ENCODE assay signal across 7 mouse cellular contexts in the genomic region with DNA sequence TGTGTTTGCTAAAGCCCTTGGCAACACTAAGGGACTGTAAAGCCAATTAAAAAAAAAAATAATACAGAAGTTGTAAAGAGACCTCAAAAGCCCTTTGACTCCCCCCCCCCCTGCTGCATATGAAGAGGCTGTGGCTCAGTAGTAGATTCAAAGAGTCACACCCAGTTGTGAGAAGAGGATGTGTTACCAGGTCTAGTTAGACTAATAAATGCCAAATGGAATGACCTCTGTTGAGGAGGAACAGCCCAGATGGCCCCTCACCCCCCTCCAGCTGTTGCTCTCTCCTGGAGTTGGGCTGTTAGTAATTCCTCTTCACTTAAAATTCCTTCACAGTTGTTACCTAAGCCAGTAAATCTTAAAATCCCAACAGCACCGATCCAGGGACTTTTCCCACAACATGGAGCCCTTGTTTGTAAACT.
DNase-seq lines count a peak whose midpoint lies in the region; ATAC-seq lines count a peak whose summit lies in the region.

No protein-coding gene starts in this region.

- no peak for DNase-seq in kidney, postnatal 36 days
- DNase-seq in embryo, embryonic 10.5 days (ENCODE audit: low spot score) = peak; percentile 64
- no peak for DNase-seq in T-cell, adult 2 months (ENCODE audit: low spot score)
- no peak for DNase-seq in thymus, postnatal 14 days

- peak overlapping the region; percentile 90 for H3K27ac ChIP-seq in kidney, embryonic 16.5 days (ENCODE audit: low read length)
- peak overlapping the region; percentile 80 for H3K27ac ChIP-seq in intestine, embryonic 16.5 days (ENCODE audit: low read length)
- H3K27ac ChIP-seq in neural tube, embryonic 14.5 days (ENCODE audit: low read depth, low read length) = peak overlapping the region; percentile 34; the same call in 1 of the 2 replicates

- WGBS in kidney, embryonic 16.5 days = 0% methylated on average over 1 of the region's 1 CpGs
- WGBS in intestine, embryonic 16.5 days = 11% methylated on average over 1 of the region's 1 CpGs
- WGBS in neural tube, embryonic 14.5 days = 0% methylated on average over 1 of the region's 1 CpGs

- ATAC-seq in kidney, embryonic 16.5 days (ENCODE audit: low FRiP score, low TSS enrichment) = peak; percentile 69
- ATAC-seq in intestine, embryonic 16.5 days = no peak
- 0 out of 2 replicates have a peak, but pooled peaks have one; percentile 5 for ATAC-seq in neural tube, embryonic 14.5 days (ENCODE audit: low read depth)

- peaks cover 86% of the 10 kb centered on the region for H3K4me1 ChIP-seq in kidney, embryonic 16.5 days (ENCODE audit: insufficient read depth, low read length)
- peaks cover 72% of the 10 kb centered on the region for H3K4me1 ChIP-seq in intestine, embryonic 16.5 days (ENCODE audit: control insufficient read depth, insufficient read depth, low read length)
- peaks cover 16% of the 10 kb centered on the region; the same call in 1 of the 2 replicates for H3K4me1 ChIP-seq in neural tube, embryonic 14.5 days (ENCODE audit: control insufficient read depth, insufficient read depth, low read length)

- H3K9me3 ChIP-seq in kidney, embryonic 16.5 days (ENCODE audit: low read length) = no peaks in the 10 kb centered on the region
- no peaks in the 10 kb centered on the region for H3K9me3 ChIP-seq in intestine, embryonic 16.5 days (ENCODE audit: control insufficient read depth, low read length)
- no peaks in the 10 kb centered on the region for H3K9me3 ChIP-seq in neural tube, embryonic 14.5 days (ENCODE audit: control insufficient read depth, low read length)

- no peaks in the 10 kb centered on the region for H3K36me3 ChIP-seq in kidney, embryonic 16.5 days (ENCODE audit: insufficient read depth, low read length)
- no peaks in the 10 kb centered on the region for H3K36me3 ChIP-seq in intestine, embryonic 16.5 days (ENCODE audit: control insufficient read depth, insufficient read depth, low read length)
- H3K36me3 ChIP-seq in neural tube, embryonic 14.5 days (ENCODE audit: control insufficient read depth, insufficient read depth, low read length) = no peaks in the 10 kb centered on the region

- H3K27me3 ChIP-seq in kidney, embryonic 16.5 days (ENCODE audit: insufficient read depth, low read length) = no peaks in the 10 kb centered on the region
- H3K27me3 ChIP-seq in intestine, embryonic 16.5 days (replicated peaks; ENCODE audit: control insufficient read depth, insufficient read depth, low read length) = no peaks in the 10 kb centered on the region
- no peaks in the 10 kb centered on the region for H3K27me3 ChIP-seq in neural tube, embryonic 14.5 days (ENCODE audit: control insufficient read depth, insufficient read depth, low read length)

- H3K4me3 ChIP-seq in kidney, embryonic 16.5 days (ENCODE audit: low read length) = no peak overlapping the region
- no peak overlapping the region for H3K4me3 ChIP-seq in intestine, embryonic 16.5 days (ENCODE audit: low read length)
- H3K4me3 ChIP-seq in neural tube, embryonic 14.5 days (ENCODE audit: low read depth, low read length) = no peak overlapping the region

- H3K4me2 ChIP-seq in kidney, embryonic 16.5 days (replicated peaks; ENCODE audit: low read depth, low read length) = peak overlapping the region; percentile 41; the same call in 1 of the 2 replicates
- peak overlapping the region; percentile 23; the same call in 1 of the 2 replicates for H3K4me2 ChIP-seq in intestine, embryonic 16.5 days (ENCODE audit: low read depth, low read length)
- no peak overlapping the region; the same call in 1 of the 2 replicates for H3K4me2 ChIP-seq in neural tube, embryonic 14.5 days (ENCODE audit: low read depth, low read length)

- H3K9ac ChIP-seq in kidney, embryonic 16.5 days (replicated peaks; ENCODE audit: low read length) = peak overlapping the region; percentile 46; the same call in 1 of the 2 replicates
- H3K9ac ChIP-seq in intestine, embryonic 16.5 days (ENCODE audit: low read depth, low read length) = peak overlapping the region; percentile 41
- H3K9ac ChIP-seq in neural tube, embryonic 14.5 days (replicated peaks; ENCODE audit: low read depth, low read length) = no peak overlapping the region

Comparison
In these comparisons a context has a peak if more than half of its experiments do, and no peak if none do; other contexts are left out.
1. H3K27ac ChIP-seq: peak in every context shown above with its lines; median percentile 90 in kidney, embryonic 16.5 days; 80 in intestine, embryonic 16.5 days; 34 in neural tube, embryonic 14.5 days.